Mouse (Mus musculus): ENCODE data around the gene Lsm14a. TPM values are rescaled to one million over a fixed set of nuclear protein-coding genes. Genes with fewer than 3 reads are reported as not detected.

Gene Lsm14a
- polyA plus RNA-seq, 1 experiment from 2014 or later, result 84.5 TPM

GRCm38 (mm10) chr7:34390834-34391155 lies 2.3 kb downstream of the Lsm14a start:
- WGBS, result 84% methylated on average over 7 of the region's 7 CpGs
- no peaks in the 10 kb centered on the region for H3K9me3 ChIP-seq
- peaks cover 6% of the 10 kb centered on the region; the same call in 1 of the 2 replicates for H3K36me3 ChIP-seq
- peak overlapping the region; percentile 99 for H3K27ac ChIP-seq
- H3K4me1 ChIP-seq (replicated peaks), result peaks cover 32% of the 10 kb centered on the region
- no peaks in the 10 kb centered on the region for H3K27me3 ChIP-seq (ENCODE audit: insufficient read depth, poor library complexity, severe bottlenecking)
- peak overlapping the region; percentile 98 for H3K4me3 ChIP-seq
- no peak for DNase-seq (ENCODE audit: low spot score)

- Histone ChIP-seq H3K27me3 (ENCODE audit: insufficient read depth, poor library complexity, severe bottlenecking) (no peaks in the 10 kb centered on the region), H3K4me1 (replicated peaks) (peaks cover 36% of the 10 kb centered on the region), H3K4me3 (peak overlapping the region; percentile 98), H3K36me3 (peaks cover 6% of the 10 kb centered on the region; the same call in 1 of the 2 replicates), H3K9me3 (no peaks in the 10 kb centered on the region), H3K27ac (peak overlapping the region; percentile 99)
- 15% methylated on average over 18 of the region's 18 CpGs for WGBS
- no peak for DNase-seq (ENCODE audit: low spot score)
These were observed 2.8 kb downstream of the Lsm14a start for GRCm38 (mm10) chr7:34390111-34390833.

- peak overlapping the region; percentile 99 for H3K27ac ChIP-seq
- peak overlapping the region; percentile 98 for H3K4me3 ChIP-seq
- H3K36me3 ChIP-seq, result peaks cover 6% of the 10 kb centered on the region; the same call in 1 of the 2 replicates
- H3K4me1 ChIP-seq (replicated peaks), result peaks cover 38% of the 10 kb centered on the region
- WGBS, result under 1% methylated on average over 99 of the region's 100 CpGs
- peak; percentile 92 for DNase-seq (ENCODE audit: low spot score)
- no peaks in the 10 kb centered on the region for H3K9me3 ChIP-seq
- no peaks in the 10 kb centered on the region for H3K27me3 ChIP-seq (ENCODE audit: insufficient read depth, poor library complexity, severe bottlenecking)
These were observed 3.6 kb downstream of the Lsm14a start for GRCm38 (mm10) chr7:34389277-34390085.

- Histone ChIP-seq H3K9me3 (no peaks in the 10 kb centered on the region), H3K4me1 (replicated peaks) (peaks cover 43% of the 10 kb centered on the region), H3K27ac (peak overlapping the region; percentile 99), H3K4me3 (peak overlapping the region; percentile 98), H3K36me3 (peaks cover 14% of the 10 kb centered on the region; the same call in 1 of the 2 replicates), H3K27me3 (ENCODE audit: insufficient read depth, poor library complexity, severe bottlenecking) (no peaks in the 10 kb centered on the region)
- under 1% methylated on average over 64 of the region's 64 CpGs for WGBS
- DNase-seq (ENCODE audit: low spot score), result peak; percentile 65
These were observed 4.5 kb downstream of the Lsm14a start for GRCm38 (mm10) chr7:34388445-34389276.

GRCm38 (mm10) chr7:34387784-34388444 lies 5.2 kb downstream of the Lsm14a start:
- no peaks in the 10 kb centered on the region for H3K27me3 ChIP-seq (ENCODE audit: insufficient read depth, poor library complexity, severe bottlenecking)
- H3K9me3 ChIP-seq, result no peaks in the 10 kb centered on the region
- H3K4me3 ChIP-seq, result peak overlapping the region; percentile 98
- no peak for DNase-seq (ENCODE audit: low spot score)
- peaks cover 45% of the 10 kb centered on the region for H3K4me1 ChIP-seq (replicated peaks)
- H3K36me3 ChIP-seq, result peaks cover 15% of the 10 kb centered on the region; the same call in 1 of the 2 replicates
- WGBS, result 5% methylated on average over 5 of the region's 5 CpGs
- H3K27ac ChIP-seq, result peak overlapping the region; percentile 99; the same call in 1 of the 2 replicates

- WGBS, result 78% methylated on average over 1 of the region's 1 CpGs
- Histone ChIP-seq H3K27ac (no peak overlapping the region), H3K27me3 (ENCODE audit: insufficient read depth, poor library complexity, severe bottlenecking) (no peaks in the 10 kb centered on the region), H3K9me3 (no peaks in the 10 kb centered on the region), H3K4me1 (replicated peaks) (peaks cover 34% of the 10 kb centered on the region), H3K4me3 (no peak overlapping the region), H3K36me3 (peaks cover 19% of the 10 kb centered on the region)
- no peak for DNase-seq (ENCODE audit: low spot score)
These were observed 10.3 kb downstream of the Lsm14a start for GRCm38 (mm10) chr7:34382803-34383202.

- H3K4me1 ChIP-seq (replicated peaks), result peaks cover 23% of the 10 kb centered on the region
- no peak for DNase-seq (ENCODE audit: low spot score)
- 91% methylated on average over 5 of the region's 5 CpGs for WGBS
- H3K27me3 ChIP-seq (ENCODE audit: insufficient read depth, poor library complexity, severe bottlenecking), result no peaks in the 10 kb centered on the region
- H3K36me3 ChIP-seq, result peaks cover 13% of the 10 kb centered on the region
- H3K4me3 ChIP-seq, result no peak overlapping the region
- no peak overlapping the region for H3K27ac ChIP-seq
- H3K9me3 ChIP-seq, result no peaks in the 10 kb centered on the region
These were observed 11.4 kb downstream of the Lsm14a start for GRCm38 (mm10) chr7:34381733-34382132.

GRCm38 (mm10) chr7:34380311-34380710 lies 12.8 kb downstream of the Lsm14a start:
- 96% methylated on average over 3 of the region's 3 CpGs for WGBS
- Histone ChIP-seq H3K9me3 (no peaks in the 10 kb centered on the region), H3K36me3 (peaks cover 17% of the 10 kb centered on the region), H3K27me3 (ENCODE audit: insufficient read depth, poor library complexity, severe bottlenecking) (no peaks in the 10 kb centered on the region), H3K4me3 (no peak overlapping the region), H3K4me1 (replicated peaks) (0 out of 2 replicates have a peak, but pooled peaks cover 11% of the 10 kb centered on the region), H3K27ac (no peak overlapping the region)
- DNase-seq (ENCODE audit: low spot score), result no peak

GRCm38 (mm10) chr7:34373906-34374305 lies 19.2 kb downstream of the Lsm14a start:
- no peaks in the 10 kb centered on the region for H3K27me3 ChIP-seq (ENCODE audit: insufficient read depth, poor library complexity, severe bottlenecking)
- H3K27ac ChIP-seq, result no peak overlapping the region
- no peaks in the 10 kb centered on the region for H3K9me3 ChIP-seq
- WGBS, result 66% methylated on average over 1 of the region's 1 CpGs
- H3K4me3 ChIP-seq, result no peak overlapping the region
- peaks cover 64% of the 10 kb centered on the region for H3K36me3 ChIP-seq
- H3K4me1 ChIP-seq (replicated peaks), result peaks cover 5% of the 10 kb centered on the region; the same call in 1 of the 2 replicates
- DNase-seq (ENCODE audit: low spot score), result no peak

- Histone ChIP-seq H3K36me3 (peaks cover 90% of the 10 kb centered on the region), H3K4me3 (no peak overlapping the region), H3K27ac (no peak overlapping the region), H3K27me3 (ENCODE audit: insufficient read depth, poor library complexity, severe bottlenecking) (no peaks in the 10 kb centered on the region), H3K9me3 (no peaks in the 10 kb centered on the region), H3K4me1 (replicated peaks) (no peaks in the 10 kb centered on the region)
- 95% methylated on average over 4 of the region's 4 CpGs for WGBS
- DNase-seq (ENCODE audit: low spot score), result no peak
These were observed 37.5 kb downstream of the Lsm14a start for GRCm38 (mm10) chr7:34355629-34356028.

GRCm38 (mm10) chr7:34351997-34352396 lies 41.1 kb downstream of the Lsm14a start:
- Histone ChIP-seq H3K4me1 (replicated peaks) (no peaks in the 10 kb centered on the region), H3K4me3 (no peak overlapping the region), H3K27me3 (ENCODE audit: insufficient read depth, poor library complexity, severe bottlenecking) (no peaks in the 10 kb centered on the region), H3K36me3 (peaks cover 98% of the 10 kb centered on the region), H3K27ac (no peak overlapping the region), H3K9me3 (no peaks in the 10 kb centered on the region)
- no peak for DNase-seq (ENCODE audit: low spot score)
- WGBS, result 93% methylated on average over 1 of the region's 1 CpGs

- peaks cover 100% of the 10 kb centered on the region for H3K36me3 ChIP-seq
- H3K9me3 ChIP-seq, result no peaks in the 10 kb centered on the region
- H3K27me3 ChIP-seq (ENCODE audit: insufficient read depth, poor library complexity, severe bottlenecking), result no peaks in the 10 kb centered on the region
- WGBS, result 95% methylated on average over 5 of the region's 5 CpGs
- no peak overlapping the region for H3K27ac ChIP-seq
- no peak overlapping the region for H3K4me3 ChIP-seq
- no peak for DNase-seq (ENCODE audit: low spot score)
- H3K4me1 ChIP-seq (replicated peaks), result no peaks in the 10 kb centered on the region
These were observed 42.9 kb downstream of the Lsm14a start for GRCm38 (mm10) chr7:34350166-34350565.

Measured in hindbrain, embryonic 10.5 days (tissue).